ENCODE assay signal across 8 mouse cellular contexts in genomic region chr4:46087852-46088251, GRCm38 (mm10). TPM values are rescaled to one million over a fixed set of nuclear protein-coding genes. Genes with fewer than 3 reads are reported as not detected.
DNase-seq lines count a peak whose midpoint lies in the region; ATAC-seq and TF ChIP-seq lines count a peak whose summit lies in the region.
"Had no signal": no experiment of that assay in that cellular context is flagged by ENCODE, and none has a peak within 500 bp of the region (broad histone marks: within the 10 kb centered on the region; RNA-seq: fewer than 3 reads in every experiment).

No protein-coding gene starts in this region.

- H3K4me3 ChIP-seq in C2C12 (ENCODE audit: insufficient read depth, poor library complexity, severe bottlenecking) (no peak overlapping the region), myocyte (no peak overlapping the region)
- H3K4me3 ChIP-seq in embryonic fibroblast, embryonic 13.5 days (ENCODE audit: insufficient read depth, low read length) = no peak overlapping the region
- no peak overlapping the region for H3K4me3 ChIP-seq in heart, postnatal 0 days (ENCODE audit: low read depth, low read length)
- no peak overlapping the region for H3K4me3 ChIP-seq in forebrain, embryonic 10.5 days
- H3K4me3 ChIP-seq: liver, embryonic 13.5 days had no signal

- no peaks in the 10 kb centered on the region for H3K27me3 ChIP-seq in C2C12 (ENCODE audit: control insufficient read depth, insufficient read depth, insufficient read length)
- H3K27me3 ChIP-seq in heart, postnatal 0 days (ENCODE audit: control insufficient read depth, insufficient read depth, low read length) = no peaks in the 10 kb centered on the region
- no peaks in the 10 kb centered on the region for H3K27me3 ChIP-seq in myocyte (ENCODE audit: control insufficient read depth, insufficient read depth, insufficient read length)
- H3K27me3 ChIP-seq in forebrain, embryonic 10.5 days (ENCODE audit: poor library complexity, severe bottlenecking) = no peaks in the 10 kb centered on the region
- H3K27me3 ChIP-seq: liver, embryonic 13.5 days had no signal

- H3K4me2 ChIP-seq in heart, postnatal 0 days (ENCODE audit: low read depth, low read length) = no peak overlapping the region
- peak overlapping the region; percentile 51 for H3K4me2 ChIP-seq in myocyte (ENCODE audit: low read depth)
- H3K4me2 ChIP-seq: liver, embryonic 13.5 days had no signal

- no peak overlapping the region for H3K9ac ChIP-seq in heart, postnatal 0 days (replicated peaks; ENCODE audit: low read depth, low read length)
- H3K9ac ChIP-seq: liver, embryonic 13.5 days had no signal

- peak; percentile 89 for DNase-seq in 3T3-L1 (ENCODE audit: low read depth, low spot score)
- peak; percentile 69 for DNase-seq in heart, postnatal 0 days (ENCODE audit: low spot score)
- DNase-seq in forebrain, embryonic 10.5 days (ENCODE audit: extremely low spot score, low spot score) = no peak
- DNase-seq: liver, embryonic 13.5 days had no signal

- TF ChIP-seq EP300 in heart, postnatal 0 days (IDR thresholded peaks at IDR 0.05; ENCODE audit: low read depth) = no peak

- no peak for TF ChIP-seq CTCF in C2C12 (IDR thresholded peaks at IDR 0.05; ENCODE audit: control insufficient read depth, insufficient read depth, insufficient read length)
- no peak for TF ChIP-seq CTCF in embryonic fibroblast, embryonic 13.5 days (IDR thresholded peaks at IDR 0.05; ENCODE audit: borderline replicate concordance, insufficient read depth, low read length)
- TF ChIP-seq CTCF in heart, postnatal 0 days (IDR thresholded peaks at IDR 0.05; ENCODE audit: low read depth) = no peak

- H3K79me3 ChIP-seq in C2C12 (ENCODE audit: low read depth) = no peaks in the 10 kb centered on the region

- H3K36me3 ChIP-seq in C2C12 (ENCODE audit: control insufficient read depth, insufficient read depth) = no peaks in the 10 kb centered on the region
- H3K36me3 ChIP-seq in heart, postnatal 0 days (replicated peaks; ENCODE audit: control insufficient read depth, insufficient read depth, low read length) = peaks cover 73% of the 10 kb centered on the region
- no peaks in the 10 kb centered on the region for H3K36me3 ChIP-seq in myocyte (ENCODE audit: control insufficient read depth, insufficient read depth)
- no peaks in the 10 kb centered on the region for H3K36me3 ChIP-seq in forebrain, embryonic 10.5 days (replicated peaks)

- peak overlapping the region; percentile 27; the same call in 1 of the 2 replicates for H3K27ac ChIP-seq in embryonic fibroblast, embryonic 13.5 days (ENCODE audit: insufficient read depth, low read length)
- peak overlapping the region; percentile 77 for H3K27ac ChIP-seq in heart, postnatal 0 days (ENCODE audit: low read depth)
- no peak overlapping the region for H3K27ac ChIP-seq in forebrain, embryonic 10.5 days
- H3K27ac ChIP-seq: liver, embryonic 13.5 days had no signal

- no peaks in the 10 kb centered on the region for H3K9me3 ChIP-seq in heart, postnatal 0 days (replicated peaks; ENCODE audit: control insufficient read depth, low read length)
- no peaks in the 10 kb centered on the region for H3K9me3 ChIP-seq in forebrain, embryonic 10.5 days
- H3K9me3 ChIP-seq: liver, embryonic 13.5 days had no signal

- WGBS in heart, postnatal 0 days = 13% methylated on average over 5 of the region's 5 CpGs
- 64% methylated on average over 5 of the region's 5 CpGs for WGBS in forebrain, embryonic 10.5 days

- peaks cover 2% of the 10 kb centered on the region; the same call in 1 of the 2 replicates for H3K4me1 ChIP-seq in embryonic fibroblast, embryonic 13.5 days (ENCODE audit: control insufficient read depth, insufficient read depth, low read length)
- H3K4me1 ChIP-seq in heart, postnatal 0 days (ENCODE audit: control insufficient read depth, insufficient read depth) = peaks cover 25% of the 10 kb centered on the region
- H3K4me1 ChIP-seq in forebrain, embryonic 10.5 days = peaks cover 19% of the 10 kb centered on the region; the same call in 1 of the 2 replicates

- no peak for TF ChIP-seq POLR2A in embryonic fibroblast, embryonic 13.5 days (IDR thresholded peaks at IDR 0.05; ENCODE audit: low read depth, low read length)
- no peak for TF ChIP-seq POLR2A in myocyte (IDR thresholded peaks at IDR 0.05; ENCODE audit: insufficient read length, low read depth)

- H3K79me2 ChIP-seq in C2C12 (ENCODE audit: control insufficient read depth, insufficient read depth) = no peaks in the 10 kb centered on the region
- no peaks in the 10 kb centered on the region for H3K79me2 ChIP-seq in myocyte (ENCODE audit: control insufficient read depth, insufficient read depth)

- ATAC-seq in heart, postnatal 0 days (ENCODE audit: insufficient read depth, low read depth) = peak; percentile 67; the same call in 1 of the 2 replicates
- ATAC-seq in monocyte, adult 5-6 weeks (replicated peaks; ENCODE audit: insufficient number of reproducible peaks, low FRiP score, low TSS enrichment, poor library complexity, severe bottlenecking) = no peak

- H3ac ChIP-seq in C2C12 (ENCODE audit: control insufficient read depth, insufficient read length, low read depth) (no peak overlapping the region), myocyte (ENCODE audit: control insufficient read depth, insufficient read length) (no peak overlapping the region)

TF ChIP-seq in C2C12, 6 proteins besides CTCF, POLR2A, EP300 and RAD21:
- TF ChIP-seq MAX (IDR thresholded peaks at IDR 0.05) (peak; percentile 64), MYOD1 (IDR thresholded peaks at IDR 0.05; ENCODE audit: control insufficient read depth, insufficient read length, low read depth) (peak; percentile 94), USF1 (IDR thresholded peaks at IDR 0.05; ENCODE audit: low read depth) (no peak), CEBPB (IDR thresholded peaks at IDR 0.05; ENCODE audit: low read depth) (no peak), FOSL1 (IDR thresholded peaks at IDR 0.05; ENCODE audit: insufficient read depth, low read length, poor library complexity, severe bottlenecking) (peak; percentile 95), MYOG (IDR thresholded peaks at IDR 0.05; ENCODE audit: control insufficient read depth, extremely low read depth, insufficient read length) (no peak)
TF ChIP-seq in C2C12: peak in this region for 3.

TF ChIP-seq in myocyte, 11 proteins besides CTCF, POLR2A, EP300 and RAD21:
- TF ChIP-seq MAX (IDR thresholded peaks at IDR 0.05; ENCODE audit: low read depth) (no peak), TCF3 (IDR thresholded peaks at IDR 0.05; ENCODE audit: insufficient read length, low read depth) (peak; percentile 45), MYOD1 (IDR thresholded peaks at IDR 0.05; ENCODE audit: control insufficient read depth in 1 of 3, insufficient read length in 2 of 3, low read depth in 2 of 3) (peak; percentile 76 to 95 (median 87)), SRF (IDR thresholded peaks at IDR 0.05; ENCODE audit: control insufficient read depth, insufficient read length, low read depth) (no peak), USF1 (IDR thresholded peaks at IDR 0.05; ENCODE audit: low read depth) (no peak), REST (IDR thresholded peaks at IDR 0.05; ENCODE audit: insufficient read depth, insufficient read length) (no peak), MYOG (IDR thresholded peaks at IDR 0.05; ENCODE audit: control insufficient read depth in 1 of 3, insufficient read depth in 1 of 3, insufficient read length in 2 of 3, low read depth in 2 of 3) (peak in 2 of 3 experiments; percentile 90 to 99), CEBPB (IDR thresholded peaks at IDR 0.05; ENCODE audit: insufficient read depth, poor library complexity, severe bottlenecking) (0 out of 2 replicates have a peak, but pooled peaks have one; percentile 3), POLR2AphosphoS2 (IDR thresholded peaks at IDR 0.05; ENCODE audit: insufficient read length, low read depth) (no peak), E2F4 (IDR thresholded peaks at IDR 0.05; ENCODE audit: insufficient read depth) (no peak), TCF12 (IDR thresholded peaks at IDR 0.05; ENCODE audit: insufficient read depth, poor library complexity, severe bottlenecking) (peak; percentile 99)

RNA-seq across cellular contexts. Expression of gene Tmod1, which starts 49.1 kb away (rescaled TPM):
- polyA plus RNA-seq in C2C12 (2012; fragmentation: generic; extraction: Trizol) (0.34 TPM), myocyte (2012; fragmentation: generic; extraction: Trizol) (36.6 TPM)
- 0.15 and 0.56 TPM in 2 replicates for polyA plus RNA-seq in embryonic fibroblast, embryonic 13.5 days (2011; ENCODE audit: insufficient read length, low read depth, missing spikeins)
- 127 and 163 TPM in 2 replicates for total RNA-seq in heart, postnatal 0 days (2014; rRNA removed; ENCODE audit: low replicate concordance)
- polyA plus RNA-seq in heart, postnatal 0 days (2015; fragmentation: Nextera tagmentation; extraction: Ambion mirVana) = 220 and 224 TPM in 2 replicates
- polyA plus RNA-seq in forebrain, embryonic 10.5 days (2016; fragmentation: Nextera tagmentation; extraction: Ambion mirVana) = 2.5 and 4.0 TPM in 2 replicates
- 0.39 to 2.5 TPM (median 1.6 TPM) in 3 replicates for total RNA-seq in monocyte, adult 5-6 weeks (2017)

RNA-seq across cellular contexts. Expression of gene Ncbp1, which starts 50.6 kb away (rescaled TPM):
- polyA plus RNA-seq in C2C12 (2012; fragmentation: generic; extraction: Trizol) (73.4 TPM), myocyte (2012; fragmentation: generic; extraction: Trizol) (62.0 TPM)
- 59.2 and 63.9 TPM in 2 replicates for polyA plus RNA-seq in embryonic fibroblast, embryonic 13.5 days (2011; ENCODE audit: insufficient read length, low read depth, missing spikeins)
- 18.2 and 25.9 TPM in 2 replicates for total RNA-seq in heart, postnatal 0 days (2014; rRNA removed; ENCODE audit: low replicate concordance)
- polyA plus RNA-seq in heart, postnatal 0 days (2015; fragmentation: Nextera tagmentation; extraction: Ambion mirVana) = 24.1 and 25.7 TPM in 2 replicates
- 139 and 141 TPM in 2 replicates for polyA plus RNA-seq in forebrain, embryonic 10.5 days (2016; fragmentation: Nextera tagmentation; extraction: Ambion mirVana)
- 39.7 to 57.5 TPM (median 45.6 TPM) in 3 replicates for total RNA-seq in monocyte, adult 5-6 weeks (2017)

RNA-seq across cellular contexts. Expression of gene Tstd2, which starts 50.6 kb away (rescaled TPM):
- polyA plus RNA-seq in C2C12 (2012; fragmentation: generic; extraction: Trizol) (15.5 TPM), myocyte (2012; fragmentation: generic; extraction: Trizol) (14.9 TPM)
- polyA plus RNA-seq in embryonic fibroblast, embryonic 13.5 days (2011; ENCODE audit: insufficient read length, low read depth, missing spikeins) = 34.0 and 43.5 TPM in 2 replicates
- total RNA-seq in heart, postnatal 0 days (2014; rRNA removed; ENCODE audit: low replicate concordance) = 16.4 and 17.8 TPM in 2 replicates
- polyA plus RNA-seq in heart, postnatal 0 days (2015; fragmentation: Nextera tagmentation; extraction: Ambion mirVana) = 13.5 and 15.3 TPM in 2 replicates
- 66.9 and 67.4 TPM in 2 replicates for polyA plus RNA-seq in forebrain, embryonic 10.5 days (2016; fragmentation: Nextera tagmentation; extraction: Ambion mirVana)
- 21.9 to 27.7 TPM (median 27.7 TPM) in 3 replicates for total RNA-seq in monocyte, adult 5-6 weeks (2017)
